Mouse (Mus musculus): ENCODE measurements around the gene Tet1. TPM values are rescaled to one million over a fixed set of nuclear protein-coding genes. Genes with fewer than 3 reads are reported as not detected.

The Tet1 gene
- total and polyA plus RNA-seq, 3 experiments: 0.08 TPM; not detected in 1

DNA sequence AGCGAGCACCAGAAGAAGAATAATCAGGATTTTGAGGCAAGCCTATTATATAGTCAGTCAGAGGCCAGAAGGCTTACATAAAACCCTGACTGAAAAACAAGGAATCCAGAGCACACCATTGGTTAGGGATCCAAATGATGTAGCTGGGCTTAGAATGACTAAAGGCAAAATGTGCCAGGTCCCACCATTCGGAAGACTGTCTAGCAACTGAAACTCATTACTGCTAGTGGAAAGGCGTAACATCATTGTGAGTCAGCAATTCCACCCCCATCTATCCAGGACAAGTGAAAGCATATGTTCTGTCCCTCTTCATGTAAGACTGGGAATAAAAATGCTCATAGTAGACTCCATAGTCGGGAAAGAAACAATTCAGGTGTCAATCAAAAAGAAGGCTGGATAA lies 57.8 kb downstream of the Tet1 start:
- no peak overlapping the region for H3K4me3 ChIP-seq (ENCODE audit: control insufficient read depth in 1 of 2, insufficient read depth in 1 of 2, low read depth in 2 of 2, low read length in 2 of 2)
- peaks cover 0 to 3% of the 10 kb centered on the region in 2 experiments; a peak in 2 of 4 replicates for H3K36me3 ChIP-seq (ENCODE audit: control insufficient read depth in 1 of 2, insufficient read depth in 2 of 2, low read length in 2 of 2)
- peaks cover 0 to 7% of the 10 kb centered on the region in 2 experiments; a peak in 2 of 4 replicates for H3K4me1 ChIP-seq (ENCODE audit: control insufficient read depth in 1 of 2, insufficient read depth in 2 of 2, low read length in 2 of 2)
- no peaks in the 10 kb centered on the region for H3K9me3 ChIP-seq (replicated peaks; ENCODE audit: insufficient read depth, low read length)
- H3K27ac ChIP-seq (ENCODE audit: control insufficient read depth, low read depth, low read length): no peak overlapping the region
- TF ChIP-seq MYC (IDR thresholded peaks at IDR 0.05; ENCODE audit: low read depth, low read length): no peak
- TF ChIP-seq ETS1 (IDR thresholded peaks at IDR 0.05; ENCODE audit: low read depth, low read length): no peak
- TF ChIP-seq POLR2A (IDR thresholded peaks at IDR 0.05; ENCODE audit: control insufficient read depth in 1 of 2, insufficient read depth in 1 of 2, low read depth in 1 of 2, low read length in 2 of 2, poor library complexity in 1 of 2): no peak
- no peak for TF ChIP-seq BHLHE40 (IDR thresholded peaks at IDR 0.05; ENCODE audit: borderline replicate concordance, low read depth, low read length)
- TF ChIP-seq MAZ (IDR thresholded peaks at IDR 0.05; ENCODE audit: low read depth, low read length): no peak
- TF ChIP-seq SMC3 (IDR thresholded peaks at IDR 0.05; ENCODE audit: low read depth, low read length): no peak
- TF ChIP-seq HCFC1 (IDR thresholded peaks at IDR 0.05; ENCODE audit: low read depth, low read length): no peak
- TF ChIP-seq TBP (IDR thresholded peaks at IDR 0.05; ENCODE audit: low read depth, low read length): no peak
- TF ChIP-seq E2F4 (IDR thresholded peaks at IDR 0.05; ENCODE audit: borderline replicate concordance, low read depth, low read length): no peak
- TF ChIP-seq MXI1 (IDR thresholded peaks at IDR 0.05; ENCODE audit: low read depth, low read length): no peak
- TF ChIP-seq GABPA (IDR thresholded peaks at IDR 0.05; ENCODE audit: low read depth, low read length): no peak
- no peak for TF ChIP-seq NELFE (IDR thresholded peaks at IDR 0.05; ENCODE audit: low read depth, low read length)
- no peak for DNase-seq (ENCODE audit: low read depth, low spot score)
- H3K79me2 ChIP-seq (ENCODE audit: control insufficient read depth, insufficient read depth, low read length, poor library complexity): no peaks in the 10 kb centered on the region
- no peak overlapping the region for H3K9ac ChIP-seq (ENCODE audit: control insufficient read depth, low read depth, low read length, poor library complexity, severe bottlenecking)
- peaks cover 0 to 1% of the 10 kb centered on the region in 2 experiments; a peak in 2 of 4 replicates for H3K27me3 ChIP-seq (ENCODE audit: control insufficient read depth in 1 of 2, insufficient read depth in 2 of 2, low read length in 2 of 2)

DNA sequence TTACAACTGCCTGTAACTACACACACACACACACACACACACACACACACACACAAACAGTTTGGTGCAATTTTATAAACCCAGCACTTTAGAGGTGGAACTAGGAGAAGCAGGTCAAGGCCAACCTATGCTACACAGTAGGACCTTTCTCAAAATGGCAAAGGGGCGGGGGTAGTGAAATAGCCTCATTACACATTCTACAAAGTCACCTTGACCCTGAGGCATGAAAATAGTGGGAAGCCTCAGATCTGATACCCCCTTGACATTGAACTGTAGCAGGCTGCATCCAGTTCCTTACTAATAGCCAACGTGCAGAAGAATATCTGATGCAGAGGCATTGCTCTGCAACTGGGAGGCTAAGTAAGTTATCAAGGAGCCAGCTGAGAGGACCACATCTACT lies 60.0 kb downstream of the Tet1 start:
- no peak for TF ChIP-seq RCOR1 (IDR thresholded peaks at IDR 0.05; ENCODE audit: low read depth, low read length)
- no peak for TF ChIP-seq ZKSCAN1 (IDR thresholded peaks at IDR 0.05; ENCODE audit: low read depth, low read length)
- TF ChIP-seq MYC (IDR thresholded peaks at IDR 0.05; ENCODE audit: low read depth, low read length): no peak
- TF ChIP-seq CHD2 (IDR thresholded peaks at IDR 0.05; ENCODE audit: low read length): no peak
- no peak for TF ChIP-seq GATA1 (IDR thresholded peaks at IDR 0.05; ENCODE audit: low read depth, low read length)
- TF ChIP-seq HCFC1 (IDR thresholded peaks at IDR 0.05; ENCODE audit: low read depth, low read length): no peak
- TF ChIP-seq GABPA (IDR thresholded peaks at IDR 0.05; ENCODE audit: low read depth, low read length): no peak
- TF ChIP-seq NELFE (IDR thresholded peaks at IDR 0.05; ENCODE audit: low read depth, low read length): no peak
- no peak for TF ChIP-seq NRF1 (IDR thresholded peaks at IDR 0.05; ENCODE audit: insufficient read depth, low read depth, low read length, poor library complexity, severe bottlenecking)
- no peak for TF ChIP-seq ETS1 (IDR thresholded peaks at IDR 0.05; ENCODE audit: low read depth, low read length)
- TF ChIP-seq SIN3A (IDR thresholded peaks at IDR 0.05; ENCODE audit: low read length): no peak
- TF ChIP-seq USF1 (IDR thresholded peaks at IDR 0.05; ENCODE audit: low read depth, low read length): no peak
- TF ChIP-seq MAX (IDR thresholded peaks at IDR 0.05; ENCODE audit: low read length): no peak
- no peak for TF ChIP-seq CTCF (IDR thresholded peaks at IDR 0.05 in 2 of 3, conservative IDR thresholded peaks at IDR 0.05 in 1 of 3; ENCODE audit: control insufficient read depth in 1 of 3, insufficient read depth in 1 of 3, low read depth in 2 of 3, low read length in 3 of 3, poor library complexity in 1 of 3, severe bottlenecking in 1 of 3)
- Histone ChIP-seq H3K27ac (ENCODE audit: control insufficient read depth, low read depth, low read length) (no peak overlapping the region), H3K79me2 (ENCODE audit: control insufficient read depth, insufficient read depth, low read length, poor library complexity) (no peaks in the 10 kb centered on the region), H3K4me1 (ENCODE audit: control insufficient read depth in 1 of 2, insufficient read depth in 2 of 2, low read length in 2 of 2) (no peaks in the 10 kb centered on the region), H3K4me3 (ENCODE audit: control insufficient read depth in 1 of 2, insufficient read depth in 1 of 2, low read depth in 2 of 2, low read length in 2 of 2) (no peak overlapping the region), H3K9ac (ENCODE audit: control insufficient read depth, low read depth, low read length, poor library complexity, severe bottlenecking) (no peak overlapping the region), H3K9me3 (replicated peaks; ENCODE audit: insufficient read depth, low read length) (no peaks in the 10 kb centered on the region), H3K27me3 (ENCODE audit: control insufficient read depth in 1 of 2, insufficient read depth in 2 of 2, low read length in 2 of 2) (peaks cover 0 to 4% of the 10 kb centered on the region in 2 experiments; a peak in 2 of 4 replicates), H3K36me3 (ENCODE audit: control insufficient read depth in 1 of 2, insufficient read depth in 2 of 2, low read length in 2 of 2) (no peaks in the 10 kb centered on the region)
- DNase-seq (ENCODE audit: low read depth, low spot score): no peak
